Mouse (Mus musculus) MEL (cell line): ENCODE measurements around the gene Ablim2. TPM values are rescaled to one million over a fixed set of nuclear protein-coding genes. Genes with fewer than 3 reads are reported as not detected.

ENCODE experiments used
- DNase-seq: peaks from one replicate; pipeline ENCODE4 v3.0.0; 2011; ENCODE audit warnings: low read depth, low spot score
- H3K27ac ChIP-seq: 2 replicates; pipeline ENCODE4 v1.5.1; 2012; ENCODE audit warnings: low read depth, mild to moderate bottlenecking, control low read depth, low read length, moderate library complexity; ENCODE audit not compliant: control insufficient read depth
- H3K27me3 ChIP-seq, 2 experiments: fragments of 150-350 bp in 1 of 2; sonication (generic) in 1 of 2; 2 replicates each; pipeline ENCODE4 v1.6.1; 2012; ENCODE audit warnings: low read length in 2 of 2, mild to moderate bottlenecking in 2 of 2, improper control_type of control experiment in 1 of 2, moderate library complexity in 1 of 2; ENCODE audit not compliant: insufficient read depth in 2 of 2, control insufficient read depth in 1 of 2
- H3K36me3 ChIP-seq, 2 experiments: 2 replicates each; pipeline ENCODE4 v1.6.1; 2012 to 2014; ENCODE audit warnings: low read length in 2 of 2, improper control_type of control experiment in 1 of 2, inconsistent platforms in 1 of 2, mild to moderate bottlenecking in 1 of 2; ENCODE audit not compliant: insufficient read depth in 2 of 2, control insufficient read depth in 1 of 2
- H3K4me1 ChIP-seq, 2 experiments: fragments of 150-350 bp in 1 of 2; sonication (generic) in 1 of 2; 2 replicates each; pipeline ENCODE4 v1.6.1; 2012; ENCODE audit warnings: low read length in 2 of 2, improper control_type of control experiment in 1 of 2, mild to moderate bottlenecking in 1 of 2; ENCODE audit not compliant: insufficient read depth in 2 of 2, control insufficient read depth in 1 of 2
- H3K4me3 ChIP-seq, 2 experiments: fragments of 150-350 bp in 1 of 2; sonication (generic) in 1 of 2; 2 replicates each; pipeline ENCODE4 v1.5.1; 2012; ENCODE audit warnings: low read depth in 2 of 2, low read length in 2 of 2, mild to moderate bottlenecking in 2 of 2, moderate library complexity in 2 of 2, control low read depth in 1 of 2, improper control_type of control experiment in 1 of 2; ENCODE audit not compliant: control insufficient read depth in 1 of 2, insufficient read depth in 1 of 2
- H3K79me2 ChIP-seq: 2 replicates; pipeline ENCODE4 v1.6.1; 2012; ENCODE audit warnings: mild to moderate bottlenecking, low read length, moderate library complexity; ENCODE audit not compliant: control insufficient read depth, poor library complexity, insufficient read depth
- H3K9ac ChIP-seq: 2 replicates; pipeline ENCODE4 v1.6.1; 2012; ENCODE audit warnings: low read depth, mild to moderate bottlenecking, control low read depth, low read length, moderate library complexity; ENCODE audit not compliant: control insufficient read depth, poor library complexity, severe bottlenecking
- H3K9me3 ChIP-seq: fragments of 150-350 bp; sonication (generic); replicated peaks from 2 replicates; pipeline ENCODE4 v1.6.1; 2012; ENCODE audit warnings: mild to moderate bottlenecking, low read length, improper control_type of control experiment, moderate library complexity; ENCODE audit not compliant: insufficient read depth
- BHLHE40 ChIP-seq: IDR thresholded peaks from 2 replicates; pipeline ENCODE4 v1.6.1; 2012; ENCODE audit warnings: low read depth, mild to moderate bottlenecking, inconsistent platforms, low read length, improper control_type of control experiment, borderline replicate concordance
- CHD2 ChIP-seq: IDR thresholded peaks from 2 replicates; pipeline ENCODE4 v1.6.1; 2011; ENCODE audit warnings: low read length, improper control_type of control experiment
- E2F4 ChIP-seq: IDR thresholded peaks from 2 replicates; pipeline ENCODE4 v1.6.1; 2011; ENCODE audit warnings: low read depth, low read length, improper control_type of control experiment, borderline replicate concordance
- EP300 ChIP-seq, 2 experiments: IDR thresholded peaks; 2 replicates each; pipeline ENCODE4 v1.6.1; 2011; ENCODE audit warnings: improper control_type of control experiment in 2 of 2, low read length in 2 of 2, low read depth in 1 of 2, mild to moderate bottlenecking in 1 of 2
- ETS1 ChIP-seq: IDR thresholded peaks from 2 replicates; pipeline ENCODE4 v1.6.1; 2012; ENCODE audit warnings: low read depth, mild to moderate bottlenecking, inconsistent platforms, low read length, improper control_type of control experiment, moderate library complexity
- GABPA ChIP-seq: IDR thresholded peaks from 2 replicates; pipeline ENCODE4 v1.6.1; 2012; ENCODE audit warnings: low read depth, mild to moderate bottlenecking, inconsistent platforms, low read length, improper control_type of control experiment, moderate library complexity
- HCFC1 ChIP-seq: IDR thresholded peaks from 2 replicates; pipeline ENCODE4 v1.6.1; 2012; ENCODE audit warnings: low read depth, mild to moderate bottlenecking, inconsistent platforms, low read length, improper control_type of control experiment, moderate library complexity
- MAX ChIP-seq: IDR thresholded peaks from 2 replicates; pipeline ENCODE4 v1.6.1; 2011; ENCODE audit warnings: low read length, improper control_type of control experiment
- MXI1 ChIP-seq: IDR thresholded peaks from 2 replicates; pipeline ENCODE4 v1.6.1; 2011; ENCODE audit warnings: mild to moderate bottlenecking, low read depth, low read length, improper control_type of control experiment
- POLR2AphosphoS5 ChIP-seq: IDR thresholded peaks from 2 replicates; pipeline ENCODE4 v1.6.1; 2012; ENCODE audit warnings: low read depth, borderline replicate concordance, mild to moderate bottlenecking, inconsistent platforms, low read length, moderate library complexity, mixed read lengths
- RAD21 ChIP-seq: IDR thresholded peaks from 2 replicates; pipeline ENCODE4 v1.6.1; 2011; ENCODE audit warnings: mild to moderate bottlenecking, low read depth, low read length, improper control_type of control experiment
- RCOR1 ChIP-seq: IDR thresholded peaks from 2 replicates; pipeline ENCODE4 v1.6.1; 2012; ENCODE audit warnings: low read depth, mild to moderate bottlenecking, inconsistent platforms, low read length, improper control_type of control experiment
- SIN3A ChIP-seq: IDR thresholded peaks from 2 replicates; pipeline ENCODE4 v1.6.1; 2012; ENCODE audit warnings: low read length, improper control_type of control experiment, inconsistent platforms
- SMC3 ChIP-seq: IDR thresholded peaks from 2 replicates; pipeline ENCODE4 v1.6.1; 2011; ENCODE audit warnings: low read depth, low read length, improper control_type of control experiment
- TCF12 ChIP-seq: IDR thresholded peaks from 2 replicates; pipeline ENCODE4 v1.6.1; 2014; ENCODE audit warnings: low read depth, mild to moderate bottlenecking, inconsistent platforms, low read length, improper control_type of control experiment, moderate library complexity
- USF2 ChIP-seq, 2 experiments: IDR thresholded peaks; 2 replicates each; pipeline ENCODE4 v1.6.1; 2011 to 2012; ENCODE audit warnings: improper control_type of control experiment in 2 of 2, low read length in 2 of 2, borderline replicate concordance in 1 of 2, inconsistent platforms in 1 of 2, low read depth in 1 of 2, mild to moderate bottlenecking in 1 of 2; ENCODE audit not compliant: insufficient read depth in 1 of 2
- ZKSCAN1 ChIP-seq: IDR thresholded peaks from 2 replicates; pipeline ENCODE4 v1.6.1; 2012; ENCODE audit warnings: low read depth, mild to moderate bottlenecking, inconsistent platforms, low read length, improper control_type of control experiment, moderate library complexity
- polyA plus RNA-seq, 2 experiments: library from polyadenylated mRNA; stranded (reverse) in 1 of 2; unstranded in 1 of 2; fragments of >175 nt in 1 of 2; fragments of >200 nt in 1 of 2; gene quantifications; 2 replicates each; pipeline versions ENCODE4 v1.2.1 to v1.2.4; 2012; ENCODE audit warnings: low replicate concordance in 2 of 2, low read depth in 1 of 2; ENCODE audit not compliant: insufficient read length in 2 of 2, insufficient read depth in 1 of 2, missing spikeins in 1 of 2
- total RNA-seq: library from RNA; depleted of rRNA; stranded (reverse); fragments of 300-350 nt; gene quantifications from 2 replicates; pipeline ENCODE4 v1.2.3, GENCODE M21; 2012

Ablim2 gene
- total and polyA plus RNA-seq, 3 experiments: not detected

DNA sequence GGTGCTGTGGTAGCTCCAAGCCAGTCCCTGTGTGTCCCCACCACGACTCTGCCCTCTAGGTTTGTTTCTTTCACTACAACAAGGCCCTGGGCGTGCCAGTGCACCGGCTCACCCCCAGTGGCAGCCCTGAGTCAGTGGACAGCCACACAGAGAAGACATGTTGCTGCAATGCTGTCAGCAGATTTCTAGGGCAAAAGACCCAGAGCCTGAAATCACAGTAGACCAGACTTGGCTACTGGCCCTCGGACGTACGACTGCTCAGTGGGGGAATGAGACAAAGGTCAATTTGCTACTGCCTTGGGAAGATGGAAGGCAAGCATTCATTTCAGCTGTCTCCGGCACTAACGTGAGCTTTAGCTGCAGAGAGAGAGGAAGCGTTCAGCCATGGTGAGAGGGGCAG is 124.7 kb downstream of the Ablim2 start:
- Histone ChIP-seq H3K79me2 (no peaks in the 10 kb centered on the region), H3K27ac (no peak overlapping the region), H3K27me3 (no peaks in the 10 kb centered on the region), H3K9me3 (no peaks in the 10 kb centered on the region; the same call in 1 of the 2 replicates), H3K36me3 (no peaks in the 10 kb centered on the region)
- no peak for DNase-seq
- no peak for TF ChIP-seq TCF12
- TF ChIP-seq E2F4: no peak
- no peak for TF ChIP-seq HCFC1
- TF ChIP-seq, all 39 proteins: peak for 0
- Histone ChIP-seq H3K4me3 (no peak overlapping the region), H3K9ac (no peak overlapping the region), H3K4me1 (no peaks in the 10 kb centered on the region)

DNA sequence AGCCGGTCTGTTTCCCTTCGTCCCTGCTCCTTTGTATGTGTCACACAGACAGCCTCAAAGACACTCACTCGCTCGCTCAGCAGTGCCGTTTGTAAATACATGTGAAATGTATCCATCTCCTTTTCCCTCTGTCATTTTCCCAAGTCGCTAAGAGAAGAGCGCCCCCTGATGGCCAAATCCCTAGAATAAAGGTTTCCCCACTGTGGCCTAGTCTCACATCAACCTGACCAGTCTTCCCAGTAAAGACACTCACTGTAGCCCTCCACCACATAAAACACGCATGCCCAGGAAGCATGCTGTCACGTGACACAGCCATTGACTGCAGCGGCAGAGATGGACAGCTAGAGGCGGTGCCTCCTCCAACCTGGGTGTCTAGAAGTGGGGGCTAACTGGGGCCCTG is 126.6 kb downstream of the Ablim2 start:
- Histone ChIP-seq H3K9me3 (no peaks in the 10 kb centered on the region; the same call in 1 of the 2 replicates), H3K27me3 (no peaks in the 10 kb centered on the region), H3K79me2 (no peaks in the 10 kb centered on the region), H3K27ac (no peak overlapping the region), H3K36me3 (no peaks in the 10 kb centered on the region), H3K9ac (no peak overlapping the region), H3K4me1 (no peaks in the 10 kb centered on the region), H3K4me3 (no peak overlapping the region)
- no peak for TF ChIP-seq POLR2AphosphoS5
- no peak for TF ChIP-seq ETS1
- TF ChIP-seq CHD2: no peak
- TF ChIP-seq E2F4: no peak
- TF ChIP-seq GABPA: no peak
- TF ChIP-seq SMC3: no peak
- no peak for DNase-seq

- Histone ChIP-seq H3K27me3 (no peaks in the 10 kb centered on the region), H3K27ac (no peak overlapping the region), H3K36me3 (no peaks in the 10 kb centered on the region), H3K79me2 (no peaks in the 10 kb centered on the region), H3K4me1 (no peaks in the 10 kb centered on the region), H3K9ac (no peak overlapping the region), H3K9me3 (no peaks in the 10 kb centered on the region; the same call in 1 of the 2 replicates), H3K4me3 (no peak overlapping the region)
- TF ChIP-seq TCF12 (no peak), ETS1 (no peak), BHLHE40 (no peak), E2F4 (no peak), EP300 (IDR thresholded peaks at IDR 0.05; ENCODE audit: low read depth in 1 of 2, low read length in 2 of 2) (no peak), SIN3A (no peak), ZKSCAN1 (no peak), POLR2AphosphoS5 (no peak), MAX (no peak), USF2 (IDR thresholded peaks at IDR 0.05; ENCODE audit: borderline replicate concordance in 1 of 2, insufficient read depth in 1 of 2, low read depth in 1 of 2, low read length in 2 of 2) (no peak), MXI1 (no peak), GABPA (no peak), RCOR1 (no peak), RAD21 (no peak)
- no peak for DNase-seq
Observed at GRCm38 (mm10) chr5:35884689-35885088, 127.0 kb downstream of the Ablim2 start.
